Mouse (Mus musculus) embryonic facial prominence, embryonic 12.5 days (tissue): ENCODE measurements at regions not wholly inside any gene's neighbourhood (a gene's known extent, or its start where the extent isn't known, plus 50 kb on each side); places are given as distances from the start of the nearest gene placed in this dataset.

Source experiments
- ATAC-seq: fragments of 200-750 bp; cut with Nextera tagmentation; 2 replicates; pipeline ENCODE4 v1.8.0; 2017; ENCODE audit not compliant: insufficient number of reproducible peaks, insufficient read depth, low FRiP score, low TSS enrichment
- H3K27ac ChIP-seq: fragments of 300-500 bp; sonication (generic); 2 replicates; pipeline ENCODE4 v1.5.1; 2016; ENCODE audit warnings: mild to moderate bottlenecking
- H3K27me3 ChIP-seq: fragments of 300-500 bp; sonication (generic); 2 replicates; pipeline ENCODE4 v1.6.1; 2016; ENCODE audit warnings: mild to moderate bottlenecking, moderate library complexity
- H3K36me3 ChIP-seq: fragments of 300-500 bp; sonication (generic); 2 replicates; pipeline ENCODE4 v1.6.1; 2016; ENCODE audit warnings: mild to moderate bottlenecking
- H3K4me1 ChIP-seq: fragments of 300-500 bp; sonication (generic); 2 replicates; pipeline ENCODE4 v1.6.1; 2016
- H3K4me2 ChIP-seq: fragments of 300-500 bp; sonication (generic); replicated peaks from 2 replicates; pipeline ENCODE4 v1.6.1; 2016; ENCODE audit warnings: mild to moderate bottlenecking, moderate library complexity
- H3K4me3 ChIP-seq: fragments of 300-500 bp; sonication (generic); 2 replicates; pipeline ENCODE4 v1.5.1; 2016; ENCODE audit warnings: mild to moderate bottlenecking
- H3K9ac ChIP-seq: fragments of 300-500 bp; sonication (generic); 2 replicates; pipeline ENCODE4 v1.6.1; 2016; ENCODE audit warnings: mild to moderate bottlenecking, moderate library complexity
- H3K9me3 ChIP-seq: fragments of 300-500 bp; sonication (generic); 2 replicates; pipeline ENCODE4 v1.6.1; 2016; ENCODE audit warnings: mild to moderate bottlenecking, moderate library complexity
- WGBS: fragments of 180-500 bp; shearing (Covaris S2); methylation state at CpG from one replicate; pipeline ENCODE4 v1.1.7; 2016; 5-methylcytosine and 5-hydroxymethylcytosine counted together

DNA sequence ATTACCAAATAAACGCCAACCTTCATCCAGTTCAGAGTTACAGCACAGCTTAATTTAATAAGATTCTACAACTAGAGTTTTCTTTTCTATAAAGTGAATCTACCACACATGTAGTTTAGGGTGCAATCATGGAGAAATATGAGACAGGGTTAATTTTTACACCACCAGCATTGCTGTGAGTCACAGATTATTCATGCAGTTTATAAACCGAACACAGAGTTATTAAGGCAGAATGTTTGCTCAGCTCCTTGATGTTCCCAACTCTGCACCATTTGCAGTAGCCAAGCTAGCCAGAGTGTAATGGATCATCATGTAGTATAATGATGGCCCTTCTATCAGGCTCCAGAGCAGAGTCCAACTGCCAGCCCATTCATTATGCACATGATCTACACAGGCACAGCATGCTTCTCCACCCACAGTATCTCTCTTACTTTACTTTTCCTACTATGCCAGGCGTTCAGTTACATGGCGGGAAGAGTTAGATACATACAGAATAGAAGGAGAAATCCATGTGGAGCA, 281.4 kb upstream of the Gm9747 start:
- Histone ChIP-seq H3K4me3 (no peak overlapping the region), H3K9ac (no peak overlapping the region), H3K4me1 (no peaks in the 10 kb centered on the region), H3K27ac (no peak overlapping the region), H3K27me3 (no peaks in the 10 kb centered on the region), H3K4me2 (no peak overlapping the region), H3K36me3 (no peaks in the 10 kb centered on the region), H3K9me3 (no peaks in the 10 kb centered on the region)
- ATAC-seq: no peak
- WGBS: 85% methylated on average over 4 of the region's 4 CpGs

DNA sequence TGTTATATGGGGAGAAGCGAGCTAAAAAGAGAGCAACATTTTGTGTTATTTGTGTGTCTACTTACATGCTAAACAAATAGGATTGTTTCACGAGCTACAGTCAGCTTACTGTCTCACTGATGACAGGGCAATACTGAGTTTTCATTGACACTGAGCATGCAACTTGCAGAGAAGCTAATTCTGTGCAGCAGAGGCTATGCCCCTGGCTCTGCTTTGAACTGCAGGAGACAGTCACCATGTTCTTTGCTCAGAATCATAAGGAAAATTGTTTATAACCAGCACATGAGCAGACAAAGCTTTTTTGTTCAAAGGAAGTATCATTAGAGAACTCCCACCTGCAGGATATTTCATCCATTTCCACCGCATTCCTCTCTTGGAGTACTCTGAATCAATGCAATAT, 280.8 kb upstream of the Gm9747 start:
- H3K4me2 ChIP-seq: no peak overlapping the region
- H3K9ac ChIP-seq: no peak overlapping the region
- H3K36me3 ChIP-seq: no peaks in the 10 kb centered on the region
- H3K4me1 ChIP-seq: no peaks in the 10 kb centered on the region
- H3K4me3 ChIP-seq: no peak overlapping the region
- no peaks in the 10 kb centered on the region for H3K9me3 ChIP-seq
- H3K27me3 ChIP-seq: no peaks in the 10 kb centered on the region
- H3K27ac ChIP-seq: no peak overlapping the region
- WGBS: 61% methylated on average over 3 of the region's 3 CpGs
- no peak for ATAC-seq

- Histone ChIP-seq H3K27me3 (no peaks in the 10 kb centered on the region), H3K9ac (no peak overlapping the region), H3K27ac (no peak overlapping the region), H3K36me3 (no peaks in the 10 kb centered on the region), H3K9me3 (no peaks in the 10 kb centered on the region), H3K4me3 (no peak overlapping the region), H3K4me2 (no peak overlapping the region), H3K4me1 (no peaks in the 10 kb centered on the region)
- 65% methylated on average over 2 of the region's 2 CpGs for WGBS
- no peak for ATAC-seq
Observed at GRCm38 (mm10) chr1:81954507-81954906, 278.4 kb upstream of the Gm9747 start.

DNA sequence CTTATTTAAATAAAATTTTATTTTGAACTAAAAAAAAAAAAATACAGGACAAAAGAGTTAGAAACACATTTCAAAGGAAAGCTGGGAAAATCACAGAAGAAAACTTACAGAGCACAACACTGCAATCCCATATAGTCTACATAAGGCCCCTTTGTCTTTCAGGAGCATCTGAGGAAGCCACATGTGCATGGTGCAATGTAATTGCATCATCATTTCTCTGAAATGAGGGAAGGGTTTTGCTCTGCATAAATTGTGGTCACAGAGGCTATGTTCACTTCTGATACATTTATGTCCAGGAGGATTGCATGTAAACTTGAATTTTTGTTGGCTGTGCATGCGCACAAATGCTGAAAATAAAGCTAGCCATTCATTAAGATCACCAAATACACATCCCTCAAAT, 265.9 kb upstream of the Gm9747 start:
- H3K27ac ChIP-seq: no peak overlapping the region
- H3K4me3 ChIP-seq: no peak overlapping the region
- H3K4me1 ChIP-seq: no peaks in the 10 kb centered on the region
- H3K36me3 ChIP-seq: no peaks in the 10 kb centered on the region
- no peak overlapping the region for H3K9ac ChIP-seq
- H3K9me3 ChIP-seq: no peaks in the 10 kb centered on the region
- WGBS: 90% methylated on average over 1 of the region's 1 CpGs
- no peaks in the 10 kb centered on the region for H3K27me3 ChIP-seq
- H3K4me2 ChIP-seq: no peak overlapping the region
- ATAC-seq: no peak

DNA sequence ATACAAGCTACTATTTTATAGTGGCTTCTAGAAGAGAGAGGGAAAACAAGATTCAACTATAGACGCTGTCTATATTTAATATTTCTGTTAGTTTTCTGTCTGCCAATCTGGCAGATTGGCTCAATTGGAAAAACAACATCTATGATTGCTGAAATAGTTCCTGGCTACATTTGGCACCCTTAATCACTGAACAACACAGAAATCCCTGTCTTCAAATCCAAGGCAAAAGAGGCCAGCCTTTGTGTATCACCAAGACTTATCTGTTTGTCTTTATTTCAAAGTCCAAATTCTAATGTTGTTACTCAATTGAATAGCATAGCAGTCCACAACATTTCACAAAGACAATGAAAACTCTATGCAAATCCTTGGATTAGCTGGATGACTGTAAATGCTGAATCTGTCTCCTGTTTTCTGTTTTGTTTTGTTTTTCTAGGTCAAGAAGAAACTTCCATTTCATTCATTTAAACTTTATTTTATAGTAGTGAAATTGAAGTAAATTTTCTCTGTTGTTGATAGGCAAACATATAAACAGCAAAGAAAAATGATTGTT, 265.1 kb upstream of the Gm9747 start:
- 85% methylated on average over 1 of the region's 1 CpGs for whole genome bisulfite sequencing
- Histone ChIP-seq H3K4me3 (no peak overlapping the region), H3K27ac (no peak overlapping the region), H3K9ac (no peak overlapping the region), H3K9me3 (no peaks in the 10 kb centered on the region), H3K4me2 (no peak overlapping the region), H3K27me3 (no peaks in the 10 kb centered on the region), H3K36me3 (no peaks in the 10 kb centered on the region), H3K4me1 (no peaks in the 10 kb centered on the region)
- ATAC-seq: no peak

DNA sequence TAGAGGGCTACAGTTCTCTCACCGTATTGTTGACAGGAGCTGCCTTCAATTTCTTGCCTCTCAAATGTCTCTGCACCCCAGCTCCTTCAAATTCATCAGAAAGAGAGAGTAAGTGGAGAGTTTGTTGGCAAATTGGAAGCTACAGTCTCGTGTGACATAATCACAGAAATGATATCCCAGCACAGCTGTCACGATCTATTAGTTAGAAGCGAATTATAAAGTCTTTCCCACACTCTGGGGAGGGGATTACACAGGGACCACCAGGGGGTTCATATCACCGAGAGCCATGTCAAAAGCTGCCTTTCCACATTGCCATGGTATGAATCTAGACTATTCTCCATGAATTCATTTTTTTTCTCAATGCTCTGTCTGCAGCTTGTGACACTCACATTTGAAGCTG, 260.3 kb upstream of the Gm9747 start:
- H3K9me3 ChIP-seq: no peaks in the 10 kb centered on the region
- ATAC-seq: no peak
- no peak overlapping the region for H3K27ac ChIP-seq
- no peak overlapping the region for H3K9ac ChIP-seq
- H3K36me3 ChIP-seq: no peaks in the 10 kb centered on the region
- H3K4me3 ChIP-seq: no peak overlapping the region
- no peaks in the 10 kb centered on the region for H3K4me1 ChIP-seq
- H3K27me3 ChIP-seq: no peaks in the 10 kb centered on the region
- H3K4me2 ChIP-seq: no peak overlapping the region
- WGBS: 65% methylated on average over 5 of the region's 5 CpGs

GRCm38 (mm10) chr1:81973481-81973880, 259.4 kb upstream of the Gm9747 start:
- H3K4me2 ChIP-seq: no peak overlapping the region
- no peaks in the 10 kb centered on the region for H3K36me3 ChIP-seq
- no peak overlapping the region for H3K27ac ChIP-seq
- H3K27me3 ChIP-seq: no peaks in the 10 kb centered on the region
- H3K4me3 ChIP-seq: no peak overlapping the region
- 88% methylated on average over 4 of the region's 4 CpGs for WGBS
- H3K9ac ChIP-seq: no peak overlapping the region
- H3K4me1 ChIP-seq: no peaks in the 10 kb centered on the region
- no peak for ATAC-seq
- H3K9me3 ChIP-seq: no peaks in the 10 kb centered on the region

GRCm38 (mm10) chr1:82007943-82008342, 225.0 kb upstream of the Gm9747 start:
- Histone ChIP-seq H3K27me3 (no peaks in the 10 kb centered on the region), H3K9ac (no peak overlapping the region), H3K4me1 (no peaks in the 10 kb centered on the region), H3K4me3 (no peak overlapping the region), H3K4me2 (no peak overlapping the region), H3K36me3 (no peaks in the 10 kb centered on the region), H3K9me3 (no peaks in the 10 kb centered on the region), H3K27ac (no peak overlapping the region)
- ATAC-seq: no peak
- WGBS: 59% methylated on average over 5 of the region's 5 CpGs

DNA sequence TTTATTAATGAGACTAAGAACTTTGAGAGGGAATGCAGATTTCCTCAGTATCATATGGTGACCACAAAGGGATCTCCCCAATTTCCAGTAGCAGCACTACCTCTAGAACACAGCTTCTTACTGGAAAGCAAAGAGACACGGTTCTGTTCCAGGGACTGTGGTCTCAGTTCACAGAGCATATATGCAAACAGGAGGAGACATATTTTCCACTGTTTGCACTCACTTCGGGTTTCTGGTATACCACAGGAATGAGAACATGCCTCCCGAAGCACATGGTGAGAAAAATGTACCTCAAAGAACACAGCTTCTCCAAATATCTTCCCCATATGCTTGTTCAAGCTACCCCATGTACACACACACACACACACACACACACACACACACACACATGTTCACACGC, 224.1 kb upstream of the Gm9747 start:
- no peaks in the 10 kb centered on the region for H3K4me1 ChIP-seq
- no peaks in the 10 kb centered on the region for H3K36me3 ChIP-seq
- no peaks in the 10 kb centered on the region for H3K27me3 ChIP-seq
- no peak overlapping the region for H3K9ac ChIP-seq
- WGBS: 77% methylated on average over 4 of the region's 4 CpGs
- H3K4me3 ChIP-seq: no peak overlapping the region
- ATAC-seq: no peak
- H3K4me2 ChIP-seq: no peak overlapping the region
- H3K27ac ChIP-seq: no peak overlapping the region
- no peaks in the 10 kb centered on the region for H3K9me3 ChIP-seq

- Histone ChIP-seq H3K9ac (no peak overlapping the region), H3K4me2 (no peak overlapping the region), H3K36me3 (no peaks in the 10 kb centered on the region), H3K9me3 (no peaks in the 10 kb centered on the region), H3K4me1 (no peaks in the 10 kb centered on the region), H3K4me3 (no peak overlapping the region), H3K27me3 (no peaks in the 10 kb centered on the region), H3K27ac (no peak overlapping the region)
- no peak for ATAC-seq
- WGBS: 71% methylated on average over 1 of the region's 1 CpGs
Observed at GRCm38 (mm10) chr1:82010995-82011394, 221.9 kb upstream of the Gm9747 start.

- Histone ChIP-seq H3K27me3 (no peaks in the 10 kb centered on the region), H3K9ac (no peak overlapping the region), H3K4me2 (no peak overlapping the region), H3K4me3 (no peak overlapping the region), H3K4me1 (no peaks in the 10 kb centered on the region), H3K36me3 (no peaks in the 10 kb centered on the region), H3K27ac (no peak overlapping the region), H3K9me3 (no peaks in the 10 kb centered on the region)
- no peak for ATAC-seq
Observed at GRCm38 (mm10) chr1:82015341-82015740, 217.6 kb upstream of the Gm9747 start.

DNA sequence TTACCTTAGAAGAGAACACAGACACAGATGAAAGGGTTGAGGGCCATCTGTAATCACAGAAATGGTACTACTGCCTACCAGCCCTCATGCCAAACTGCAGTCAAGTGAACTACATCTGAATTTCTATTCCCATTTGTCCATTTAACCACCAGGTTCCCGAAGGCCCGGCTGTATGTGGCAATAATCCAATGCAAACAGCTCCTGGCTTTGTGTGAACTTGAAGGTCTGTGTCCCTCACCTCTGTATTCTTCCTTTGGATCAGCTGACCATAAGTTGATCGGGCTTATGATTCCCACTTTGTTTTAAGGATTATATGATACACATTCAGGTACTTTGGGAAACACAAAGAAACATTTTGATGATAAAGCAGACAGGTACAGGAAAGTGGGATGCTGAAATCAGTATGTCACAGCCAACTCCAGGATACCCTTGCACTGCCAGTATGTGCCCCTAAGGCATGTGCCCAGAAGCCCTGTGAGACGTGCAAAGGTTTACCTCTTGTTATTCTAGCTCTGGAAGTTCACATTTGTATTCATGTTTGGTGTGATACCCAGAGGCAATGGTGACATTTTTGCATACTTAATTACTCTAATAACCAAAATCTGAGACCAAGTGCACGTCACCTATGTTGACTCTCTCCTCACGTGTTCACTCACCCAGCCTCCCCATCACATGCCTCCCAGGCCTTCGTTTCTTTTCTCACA, 214.1 kb upstream of the Gm9747 start:
- Histone ChIP-seq H3K36me3 (no peaks in the 10 kb centered on the region), H3K27me3 (no peaks in the 10 kb centered on the region), H3K9ac (no peak overlapping the region), H3K9me3 (no peaks in the 10 kb centered on the region), H3K4me3 (no peak overlapping the region), H3K27ac (no peak overlapping the region), H3K4me1 (no peaks in the 10 kb centered on the region), H3K4me2 (no peak overlapping the region)
- WGBS: 75% methylated on average over 7 of the region's 7 CpGs
- ATAC-seq: no peak
